Mouse (Mus musculus) lung, postnatal 0 days (tissue): ENCODE results near the gene Lpp. TPM values are rescaled to one million over a fixed set of nuclear protein-coding genes. Genes with fewer than 3 reads are reported as not detected.

ENCODE experiments used
- ATAC-seq: fragments of 200-750 bp; cut with Nextera tagmentation; 2 replicates; pipeline ENCODE4 v1.8.0; 2017; ENCODE audit warnings: moderate library complexity
- DNase-seq: peaks from one replicate; pipeline ENCODE4 v3.0.0-alpha.2; 2016; ENCODE audit warnings: low spot score
- H3K27ac ChIP-seq: fragments of 300-500 bp; sonication (generic); 2 replicates; pipeline ENCODE4 v1.5.1; 2014; ENCODE audit warnings: antibody characterized with exemption, mild to moderate bottlenecking, low read length, mixed read lengths
- H3K27me3 ChIP-seq: fragments of 300-500 bp; sonication (generic); replicated peaks from 2 replicates; pipeline ENCODE4 v1.6.1; 2014; ENCODE audit warnings: low read length, mixed read lengths; ENCODE audit not compliant: insufficient read depth
- H3K36me3 ChIP-seq: fragments of 300-500 bp; sonication (generic); 2 replicates; pipeline ENCODE4 v1.6.1; 2014; ENCODE audit warnings: low read length, mixed read lengths; ENCODE audit not compliant: insufficient read depth
- H3K4me1 ChIP-seq: fragments of 300-500 bp; sonication (generic); 2 replicates; pipeline ENCODE4 v1.6.1; 2014; ENCODE audit warnings: antibody characterized with exemption, low read depth, low read length, mixed read lengths; ENCODE audit not compliant: insufficient read depth
- H3K4me2 ChIP-seq: fragments of 300-500 bp; sonication (generic); replicated peaks from 2 replicates; pipeline ENCODE4 v1.6.1; 2014; ENCODE audit warnings: low read depth, mild to moderate bottlenecking, low read length, moderate library complexity, mixed read lengths
- H3K4me3 ChIP-seq: fragments of 300-500 bp; sonication (generic); 2 replicates; pipeline ENCODE4 v1.5.1; 2014; ENCODE audit warnings: low read depth, low read length
- H3K9ac ChIP-seq: fragments of 300-500 bp; sonication (generic); replicated peaks from 2 replicates; pipeline ENCODE4 v1.6.1; 2014; ENCODE audit warnings: low read depth, mild to moderate bottlenecking
- H3K9me3 ChIP-seq: fragments of 300-500 bp; sonication (generic); 2 replicates; pipeline ENCODE4 v1.6.1; 2016; ENCODE audit warnings: low read length, mixed read lengths
- CTCF ChIP-seq: IDR thresholded peaks from 2 replicates; pipeline ENCODE4 v1.5.1; 2016; ENCODE audit warnings: antibody characterized with exemption, mild to moderate bottlenecking
- EP300 ChIP-seq: IDR thresholded peaks from 2 replicates; pipeline ENCODE4 v1.6.1; 2016; ENCODE audit warnings: antibody characterized with exemption, mild to moderate bottlenecking, control low read depth
- whole genome bisulfite sequencing: fragments of 180-500 bp; shearing (Covaris S2); extraction: QIAGEN DNeasy Blood & Tissue Kit; methylation state at CpG from one replicate; pipeline ENCODE4 v1.1.7; 2014; 5-methylcytosine and 5-hydroxymethylcytosine counted together
- polyA plus RNA-seq: library from polyadenylated mRNA; unstranded; fragments of >200 nt; fragmentation: Nextera tagmentation; extraction: Ambion mirVana; gene quantifications from 2 replicates; pipeline ENCODE4 v1.2.1, GENCODE M21; 2015

Gene Lpp
- polyA plus RNA-seq, 1 experiment from 2014 or later: 36.8 TPM

GRCm38 (mm10) chr16:24943486-24944261 is 550.4 kb downstream of the Lpp start:
- WGBS: 49% methylated on average over 6 of the region's 6 CpGs
- DNase-seq (no peak), ATAC-seq (no peak)
- Histone ChIP-seq H3K9me3 (no peaks in the 10 kb centered on the region), H3K36me3 (no peaks in the 10 kb centered on the region), H3K27me3 (no peaks in the 10 kb centered on the region), H3K9ac (no peak overlapping the region), H3K4me3 (no peak overlapping the region), H3K4me1 (no peaks in the 10 kb centered on the region), H3K4me2 (no peak overlapping the region), H3K27ac (no peak overlapping the region)
- TF ChIP-seq EP300 (no peak), CTCF (no peak)

DNA sequence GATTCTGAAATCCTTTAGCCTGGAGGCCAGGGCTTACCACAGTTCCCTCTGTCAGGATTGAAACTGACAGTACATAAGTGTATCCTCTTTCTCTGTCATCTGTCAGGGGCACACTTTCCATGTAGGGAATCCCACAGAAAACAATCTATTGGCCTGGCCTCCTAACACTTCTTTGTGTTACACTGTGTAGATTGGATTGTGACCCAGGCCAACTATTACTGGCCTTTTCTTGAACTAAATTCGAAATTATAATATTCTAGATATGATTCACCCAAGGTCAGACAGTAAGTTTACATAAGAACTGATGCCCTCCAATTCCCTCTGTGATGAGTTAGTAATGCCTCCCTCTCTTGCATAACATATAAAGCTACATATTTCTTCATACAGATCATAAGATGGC is 553.0 kb downstream of the Lpp start:
- 55% methylated on average over 1 of the region's 1 CpGs for WGBS
- Histone ChIP-seq H3K4me3 (no peak overlapping the region), H3K9me3 (no peaks in the 10 kb centered on the region), H3K27me3 (no peaks in the 10 kb centered on the region), H3K4me1 (no peaks in the 10 kb centered on the region), H3K27ac (no peak overlapping the region), H3K9ac (no peak overlapping the region), H3K36me3 (no peaks in the 10 kb centered on the region), H3K4me2 (no peak overlapping the region)
- peak; percentile 23 for DNase-seq
- TF ChIP-seq CTCF (no peak), EP300 (no peak)
- no peak for ATAC-seq

GRCm38 (mm10) chr16:24947485-24947884 is 554.2 kb downstream of the Lpp start:
- H3K4me2 ChIP-seq: no peak overlapping the region
- 70% methylated on average over 1 of the region's 1 CpGs for WGBS
- H3K4me3 ChIP-seq: no peak overlapping the region
- H3K9ac ChIP-seq: no peak overlapping the region
- H3K36me3 ChIP-seq: no peaks in the 10 kb centered on the region
- no peak for ATAC-seq
- H3K4me1 ChIP-seq: no peaks in the 10 kb centered on the region
- no peaks in the 10 kb centered on the region for H3K27me3 ChIP-seq
- DNase-seq: no peak
- TF ChIP-seq CTCF: no peak
- no peak for TF ChIP-seq EP300
- no peaks in the 10 kb centered on the region for H3K9me3 ChIP-seq
- no peak overlapping the region for H3K27ac ChIP-seq

DNA sequence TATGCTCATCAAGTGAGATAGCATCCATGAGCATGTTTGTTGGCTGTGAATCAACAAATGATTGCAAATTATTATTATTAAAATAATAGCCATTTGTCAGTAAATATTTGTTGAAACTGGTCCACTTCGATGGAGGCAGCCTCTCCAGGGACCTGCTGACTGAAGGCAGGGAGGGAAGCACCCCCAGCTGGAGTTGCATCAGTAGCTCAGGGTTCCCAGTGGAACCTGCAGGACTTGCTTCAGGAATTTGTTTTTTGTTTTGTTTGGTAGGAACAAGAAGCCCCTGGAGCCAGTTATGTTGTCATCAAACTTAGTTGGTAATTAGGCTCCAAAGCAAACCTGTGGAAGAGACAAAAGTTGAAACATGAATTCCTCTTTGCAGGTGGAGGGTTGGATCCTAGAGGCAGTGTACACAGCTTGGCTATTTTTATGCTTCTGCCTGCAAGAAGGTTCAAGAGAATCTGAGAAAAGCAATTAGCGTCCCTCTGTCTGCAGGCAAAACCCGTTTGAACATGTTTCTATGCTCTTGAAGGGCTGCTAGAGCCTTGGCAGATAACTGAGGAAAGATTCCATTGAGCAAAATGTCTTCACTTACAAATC is 554.9 kb downstream of the Lpp start:
- no peak overlapping the region for H3K4me3 ChIP-seq
- H3K9ac ChIP-seq: no peak overlapping the region
- no peaks in the 10 kb centered on the region for H3K27me3 ChIP-seq
- TF ChIP-seq EP300: no peak
- TF ChIP-seq CTCF: no peak
- H3K27ac ChIP-seq: no peak overlapping the region
- H3K4me1 ChIP-seq: no peaks in the 10 kb centered on the region
- no peak for ATAC-seq
- H3K36me3 ChIP-seq: no peaks in the 10 kb centered on the region
- H3K9me3 ChIP-seq: no peaks in the 10 kb centered on the region
- WGBS: 62% methylated on average over 3 of the region's 3 CpGs
- DNase-seq: no peak
- H3K4me2 ChIP-seq: no peak overlapping the region

DNA sequence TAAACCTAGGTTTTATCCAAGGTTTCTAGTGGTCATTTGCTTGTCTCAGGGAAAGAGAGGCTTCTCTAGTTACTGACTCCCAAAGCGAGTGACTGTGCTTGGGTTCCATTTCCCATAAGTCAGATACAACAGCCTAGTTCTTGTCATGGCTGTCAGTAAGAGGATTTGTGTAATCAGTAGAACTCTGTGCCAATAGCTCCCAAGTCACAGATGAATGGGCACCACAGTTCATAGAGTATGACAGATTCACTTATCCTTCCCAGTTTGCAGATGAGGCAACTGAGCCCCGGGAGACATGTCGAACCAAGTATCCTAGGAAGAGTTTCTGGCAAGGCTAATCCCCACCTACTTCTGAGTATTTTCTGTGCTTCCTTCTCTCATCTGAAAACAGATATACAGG is 556.0 kb downstream of the Lpp start:
- Histone ChIP-seq H3K36me3 (no peaks in the 10 kb centered on the region), H3K27me3 (no peaks in the 10 kb centered on the region), H3K4me1 (no peaks in the 10 kb centered on the region), H3K4me3 (no peak overlapping the region), H3K9ac (no peak overlapping the region), H3K4me2 (no peak overlapping the region), H3K27ac (no peak overlapping the region), H3K9me3 (no peaks in the 10 kb centered on the region)
- no peak for ATAC-seq
- no peak for TF ChIP-seq EP300
- no peak for DNase-seq
- WGBS: 92% methylated on average over 3 of the region's 3 CpGs

DNA sequence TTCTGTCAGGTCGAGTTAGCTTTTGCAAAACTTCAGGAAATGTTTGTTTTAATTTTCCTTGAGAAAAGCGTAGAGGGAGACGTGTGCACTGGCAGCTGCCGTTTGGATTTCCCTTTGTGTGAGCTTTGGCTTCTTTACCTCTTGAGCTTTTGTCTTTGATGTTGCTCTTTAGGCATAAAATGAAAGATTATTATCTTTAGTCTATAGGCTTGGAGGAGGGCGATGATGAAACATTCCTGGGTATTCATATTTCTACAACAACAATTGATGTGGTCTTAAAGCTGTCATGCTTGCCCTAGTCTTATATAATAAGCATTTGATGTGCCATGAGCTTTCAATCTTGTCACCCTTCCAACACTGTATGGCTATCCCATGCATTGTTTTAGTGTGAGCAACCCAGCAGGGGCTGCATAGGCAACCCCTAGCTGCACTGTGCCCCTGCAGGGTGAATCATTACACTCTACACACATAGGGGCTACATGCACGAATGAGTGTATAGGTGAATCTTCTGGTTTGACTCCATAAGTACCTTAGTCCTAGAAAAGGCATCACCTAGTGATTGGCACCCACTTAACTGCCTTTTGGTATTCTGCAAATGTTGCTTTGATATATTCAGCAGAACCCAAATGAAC is 556.9 kb downstream of the Lpp start:
- no peak overlapping the region for H3K9ac ChIP-seq
- TF ChIP-seq EP300: no peak
- no peak for TF ChIP-seq CTCF
- no peaks in the 10 kb centered on the region for H3K27me3 ChIP-seq
- no peak overlapping the region for H3K27ac ChIP-seq
- no peaks in the 10 kb centered on the region for H3K36me3 ChIP-seq
- H3K4me1 ChIP-seq: no peaks in the 10 kb centered on the region
- WGBS: 33% methylated on average over 6 of the region's 6 CpGs
- H3K4me3 ChIP-seq: no peak overlapping the region
- H3K4me2 ChIP-seq: no peak overlapping the region
- no peak for ATAC-seq
- DNase-seq: no peak
- H3K9me3 ChIP-seq: no peaks in the 10 kb centered on the region
